Mouse (Mus musculus) heart, embryonic 14.5 days (tissue): ENCODE results near the gene Grap2. TPM values are rescaled to one million over a fixed set of nuclear protein-coding genes. Genes with fewer than 3 reads are reported as not detected.

Experiments used
- ATAC-seq: fragments of 200-750 bp; cut with Nextera tagmentation; 2 replicates; pipeline ENCODE4 v1.8.0; 2017; ENCODE audit warnings: low read depth, moderate TSS enrichment; ENCODE audit not compliant: insufficient number of reproducible peaks, insufficient read depth, low FRiP score
- H3K27ac ChIP-seq, 2 experiments: fragments of 200-500 bp in 1 of 2; fragments of 300-500 bp in 1 of 2; sonication (generic) in 1 of 2; replicated peaks in 1 of 2; 2 replicates each; pipeline ENCODE4 v1.5.1; 2012 to 2014; ENCODE audit warnings: low read depth in 2 of 2, low read length in 2 of 2, control low read depth in 1 of 2, mild to moderate bottlenecking in 1 of 2, mixed read lengths in 1 of 2; ENCODE audit not compliant: control insufficient read depth in 1 of 2, insufficient read depth in 1 of 2
- H3K27me3 ChIP-seq: fragments of 300-500 bp; sonication (generic); 2 replicates; pipeline ENCODE4 v1.6.1; 2014; ENCODE audit warnings: mild to moderate bottlenecking, low read length, control low read depth; ENCODE audit not compliant: control insufficient read depth, insufficient read depth
- H3K36me3 ChIP-seq: fragments of 300-500 bp; sonication (generic); 2 replicates; pipeline ENCODE4 v1.6.1; 2014; ENCODE audit warnings: mild to moderate bottlenecking, control low read depth, low read length, mixed read lengths; ENCODE audit not compliant: control insufficient read depth, insufficient read depth
- H3K4me1 ChIP-seq, 2 experiments: fragments of 200-500 bp in 1 of 2; fragments of 300-500 bp in 1 of 2; sonication (generic) in 1 of 2; 2 replicates each; pipeline ENCODE4 v1.6.1; 2012 to 2014; ENCODE audit warnings: low read length in 2 of 2, control low read depth in 1 of 2, mixed read lengths in 1 of 2; ENCODE audit not compliant: control insufficient read depth in 2 of 2, insufficient read depth in 2 of 2
- H3K4me2 ChIP-seq: fragments of 300-500 bp; sonication (generic); 2 replicates; pipeline ENCODE4 v1.6.1; 2014; ENCODE audit warnings: mild to moderate bottlenecking, low read length
- H3K4me3 ChIP-seq, 2 experiments: fragments of 200-500 bp in 1 of 2; fragments of 300-500 bp in 1 of 2; sonication (generic) in 1 of 2; 2 replicates each; pipeline ENCODE4 v1.5.1; 2012 to 2014; ENCODE audit warnings: low read length in 2 of 2, mild to moderate bottlenecking in 2 of 2, control low read depth in 1 of 2, low read depth in 1 of 2, moderate library complexity in 1 of 2; ENCODE audit not compliant: control insufficient read depth in 1 of 2, insufficient read depth in 1 of 2
- H3K9ac ChIP-seq: fragments of 300-500 bp; sonication (generic); 2 replicates; pipeline ENCODE4 v1.6.1; 2014; ENCODE audit warnings: mild to moderate bottlenecking, low read length
- H3K9me3 ChIP-seq: fragments of 300-500 bp; sonication (generic); 2 replicates; pipeline ENCODE4 v1.6.1; 2016; ENCODE audit warnings: low read length, control low read depth; ENCODE audit not compliant: control insufficient read depth
- WGBS: fragments of 180-500 bp; shearing (Covaris S2); extraction: QIAGEN DNeasy Blood & Tissue Kit; methylation state at CpG from one replicate; pipeline ENCODE4 v1.1.7; 2014; 5-methylcytosine and 5-hydroxymethylcytosine counted together
- polyA plus RNA-seq: library from polyadenylated mRNA; unstranded; fragments of >200 nt; fragmentation: Nextera tagmentation; extraction: Ambion mirVana; gene quantifications from 2 replicates; pipeline ENCODE4 v1.2.1, GENCODE M21; 2014

Grap2 gene
- polyA plus RNA-seq, 1 experiment from 2014 or later, result 2.4 TPM

- H3K4me1 ChIP-seq, result peaks cover 0 to 6% of the 10 kb centered on the region in 2 experiments; a peak in 1 of 4 replicates
- no peak for ATAC-seq
These were observed 20.3 kb downstream of the Grap2 start for GRCm38 (mm10) chr15:80592737-80593136.

GRCm38 (mm10) chr15:80593877-80594276 is 21.5 kb downstream of the Grap2 start:
- H3K9ac ChIP-seq, result no peak overlapping the region
- WGBS, result 28% methylated on average over 5 of the region's 5 CpGs
- ATAC-seq, result no peak

More at GRCm38 (mm10) chr15:80592737-80593136, 20.3 kb downstream of the Grap2 start:
- Histone ChIP-seq H3K27ac (no peak overlapping the region), H3K9me3 (no peaks in the 10 kb centered on the region), H3K27me3 (no peaks in the 10 kb centered on the region; the same call in 1 of the 2 replicates), H3K4me2 (no peak overlapping the region), H3K36me3 (no peaks in the 10 kb centered on the region), H3K4me3 (no peak overlapping the region), H3K9ac (no peak overlapping the region)
- WGBS, result 82% methylated on average over 6 of the region's 6 CpGs

GRCm38 (mm10) chr15:80598750-80599149 is 26.4 kb downstream of the Grap2 start:
- H3K9ac ChIP-seq, result no peak overlapping the region
- no peaks in the 10 kb centered on the region for H3K9me3 ChIP-seq
- peak overlapping the region; percentile 32 for H3K4me2 ChIP-seq
- H3K27me3 ChIP-seq, result no peaks in the 10 kb centered on the region
- WGBS, result 69% methylated on average over 12 of the region's 12 CpGs
- peaks cover 7 to 13% of the 10 kb centered on the region in 2 experiments; a peak in 3 of 4 replicates for H3K4me1 ChIP-seq
- no peak overlapping the region for H3K27ac ChIP-seq
- ATAC-seq, result no peak
- no peak overlapping the region for H3K4me3 ChIP-seq
- H3K36me3 ChIP-seq, result no peaks in the 10 kb centered on the region

More at GRCm38 (mm10) chr15:80593877-80594276, 21.5 kb downstream of the Grap2 start:
- Histone ChIP-seq H3K27me3 (no peaks in the 10 kb centered on the region; the same call in 1 of the 2 replicates), H3K27ac (no peak overlapping the region), H3K4me3 (no peak overlapping the region), H3K4me1 (peaks cover 1 to 7% of the 10 kb centered on the region in 2 experiments; a peak in 3 of 4 replicates), H3K4me2 (no peak overlapping the region), H3K36me3 (no peaks in the 10 kb centered on the region), H3K9me3 (no peaks in the 10 kb centered on the region)

DNA sequence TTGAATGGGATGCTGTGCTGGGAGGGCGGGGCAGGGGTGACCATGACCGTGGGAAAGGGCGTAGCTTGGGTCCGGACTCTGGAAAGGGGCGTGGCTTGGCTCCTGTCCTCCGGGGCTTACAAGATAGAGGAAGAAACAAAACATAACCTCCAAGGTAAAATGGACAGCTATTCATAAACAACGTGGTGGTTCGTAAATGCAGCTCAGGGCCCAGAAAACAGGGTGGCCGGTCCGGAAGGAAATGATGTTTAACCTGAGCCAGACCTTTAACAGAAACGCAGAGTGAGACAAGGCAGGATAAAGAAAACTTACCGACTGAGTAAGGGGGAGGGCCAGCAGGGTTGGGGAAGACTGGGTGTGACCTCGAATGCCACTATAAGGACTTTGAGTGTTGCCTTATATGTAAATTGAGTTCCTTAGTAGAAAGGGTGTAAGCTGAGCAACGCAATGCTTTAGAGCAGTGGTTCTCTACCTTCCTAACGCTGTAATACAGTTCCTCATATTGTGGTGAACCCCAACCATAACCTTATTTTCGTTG is 26.9 kb downstream of the Grap2 start:
- Histone ChIP-seq H3K4me1 (peaks cover 7 to 11% of the 10 kb centered on the region in 2 experiments; a peak in 3 of 4 replicates), H3K4me2 (peak overlapping the region; percentile 32), H3K27ac (no peak overlapping the region), H3K9me3 (no peaks in the 10 kb centered on the region), H3K27me3 (no peaks in the 10 kb centered on the region), H3K36me3 (no peaks in the 10 kb centered on the region), H3K4me3 (peak overlapping the region; percentile 2 to 16; a peak in 1 of 4 replicates), H3K9ac (no peak overlapping the region)
- 27% methylated on average over 16 of the region's 16 CpGs for WGBS
- ATAC-seq, result peak; percentile 43; the same call in 1 of the 2 replicates

- Histone ChIP-seq H3K4me2 (peak overlapping the region; percentile 32; the same call in 1 of the 2 replicates), H3K36me3 (no peaks in the 10 kb centered on the region), H3K4me3 (no peak overlapping the region), H3K27me3 (no peaks in the 10 kb centered on the region), H3K4me1 (peaks cover 7 to 11% of the 10 kb centered on the region in 2 experiments; a peak in 3 of 4 replicates), H3K27ac (no peak overlapping the region), H3K9ac (no peak overlapping the region), H3K9me3 (no peaks in the 10 kb centered on the region)
- peak; percentile 43; the same call in 1 of the 2 replicates for ATAC-seq
- WGBS, result 39% methylated on average over 4 of the region's 4 CpGs
These were observed 27.4 kb downstream of the Grap2 start for GRCm38 (mm10) chr15:80599843-80600242.

DNA sequence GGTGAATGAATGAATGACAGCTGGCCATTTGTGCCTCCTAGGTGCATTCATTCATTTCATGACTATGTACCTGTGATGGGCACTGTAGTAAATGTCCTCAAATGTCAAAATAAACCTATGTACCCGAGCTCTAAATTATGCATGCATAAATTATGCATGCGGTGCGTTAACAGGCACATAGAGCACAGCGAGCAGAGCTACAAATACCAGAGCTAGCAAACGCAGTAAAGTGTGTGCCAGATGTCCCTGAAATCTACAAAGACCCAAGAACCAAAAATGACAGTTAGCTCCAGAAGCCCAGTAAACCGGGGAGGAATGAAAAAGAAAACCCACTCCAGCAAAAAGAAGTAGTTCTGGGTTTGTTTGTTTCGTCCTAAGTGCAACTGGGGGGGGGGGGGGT is 29.1 kb downstream of the Grap2 start:
- Histone ChIP-seq H3K27me3 (no peaks in the 10 kb centered on the region), H3K9ac (no peak overlapping the region), H3K4me3 (no peak overlapping the region), H3K27ac (no peak overlapping the region), H3K9me3 (no peaks in the 10 kb centered on the region), H3K4me1 (peaks cover 7 to 11% of the 10 kb centered on the region in 2 experiments; a peak in 3 of 4 replicates), H3K36me3 (no peaks in the 10 kb centered on the region), H3K4me2 (no peak overlapping the region)
- 69% methylated on average over 7 of the region's 7 CpGs for WGBS
- ATAC-seq, result no peak

- ATAC-seq, result no peak
- Histone ChIP-seq H3K27ac (no peak overlapping the region), H3K4me2 (no peak overlapping the region), H3K9me3 (no peaks in the 10 kb centered on the region), H3K36me3 (no peaks in the 10 kb centered on the region), H3K4me3 (no peak overlapping the region), H3K4me1 (peaks cover 7 to 11% of the 10 kb centered on the region in 2 experiments; a peak in 3 of 4 replicates), H3K9ac (no peak overlapping the region), H3K27me3 (no peaks in the 10 kb centered on the region)
- WGBS, result 78% methylated on average over 7 of the region's 7 CpGs
These were observed 30.1 kb downstream of the Grap2 start for GRCm38 (mm10) chr15:80602487-80602886.
